Mouse (Mus musculus): ENCODE results near the gene Zscan12.

GRCm38 (mm10) chr13:21397486-21397885 lies 34.9 kb downstream of the Zscan12 start:
- no peak for TF ChIP-seq CTCF (IDR thresholded peaks at IDR 0.05)
- TF ChIP-seq EP300 (IDR thresholded peaks at IDR 0.05): no peak
